Mouse (Mus musculus): ENCODE data around the gene Alpk3. TPM values are rescaled to one million over a fixed set of nuclear protein-coding genes. Genes with fewer than 3 reads are reported as not detected.

Alpk3 gene
- total and polyA plus RNA-seq, 2 experiments from 2014 or later = 0.16 TPM

GRCm38 (mm10) chr7:81093420-81093965 is 36.1 kb downstream of the Alpk3 start:
- H3K4me2 ChIP-seq (ENCODE audit: low read depth, low read length) = no peak overlapping the region
- DNase-seq (ENCODE audit: low spot score) (peak; percentile 7), ATAC-seq (peak; percentile 49; the same call in 1 of the 2 replicates)
- TF ChIP-seq CTCF (IDR thresholded peaks at IDR 0.05; ENCODE audit: low read depth) = no peak
- WGBS = 35% methylated on average over 18 of the region's 18 CpGs
- H3K27ac ChIP-seq = no peak overlapping the region
- H3K4me3 ChIP-seq (ENCODE audit: low read length) = no peak overlapping the region
- H3K9ac ChIP-seq (replicated peaks; ENCODE audit: low read length) = no peak overlapping the region
- no peaks in the 10 kb centered on the region for H3K9me3 ChIP-seq (ENCODE audit: low read length)
- no peaks in the 10 kb centered on the region for H3K36me3 ChIP-seq (ENCODE audit: insufficient read depth, low read length)
- no peaks in the 10 kb centered on the region for H3K4me1 ChIP-seq (ENCODE audit: insufficient read depth, low read length)
- no peaks in the 10 kb centered on the region for H3K27me3 ChIP-seq (ENCODE audit: insufficient read depth, low read length)

GRCm38 (mm10) chr7:81094104-81094757 is 36.8 kb downstream of the Alpk3 start:
- DNase-seq (ENCODE audit: low spot score) (no peak), ATAC-seq (no peak)
- Histone ChIP-seq H3K27ac (no peak overlapping the region), H3K27me3 (ENCODE audit: insufficient read depth, low read length) (no peaks in the 10 kb centered on the region), H3K4me1 (ENCODE audit: insufficient read depth, low read length) (no peaks in the 10 kb centered on the region), H3K4me2 (ENCODE audit: low read depth, low read length) (no peak overlapping the region), H3K36me3 (ENCODE audit: insufficient read depth, low read length) (no peaks in the 10 kb centered on the region), H3K4me3 (ENCODE audit: low read length) (no peak overlapping the region), H3K9me3 (ENCODE audit: low read length) (no peaks in the 10 kb centered on the region), H3K9ac (replicated peaks; ENCODE audit: low read length) (no peak overlapping the region)
- TF ChIP-seq CTCF (IDR thresholded peaks at IDR 0.05; ENCODE audit: low read depth) = no peak
- 73% methylated on average over 6 of the region's 6 CpGs for WGBS

- Histone ChIP-seq H3K27ac (no peak overlapping the region), H3K9me3 (ENCODE audit: low read length) (no peaks in the 10 kb centered on the region), H3K4me2 (ENCODE audit: low read depth, low read length) (no peak overlapping the region), H3K4me1 (ENCODE audit: insufficient read depth, low read length) (no peaks in the 10 kb centered on the region), H3K4me3 (ENCODE audit: low read length) (no peak overlapping the region), H3K27me3 (ENCODE audit: insufficient read depth, low read length) (no peaks in the 10 kb centered on the region), H3K36me3 (ENCODE audit: insufficient read depth, low read length) (no peaks in the 10 kb centered on the region), H3K9ac (replicated peaks; ENCODE audit: low read length) (no peak overlapping the region)
- no peak for DNase-seq (ENCODE audit: low spot score)
- WGBS = 83% methylated on average over 5 of the region's 5 CpGs
- ATAC-seq = no peak
- TF ChIP-seq CTCF (IDR thresholded peaks at IDR 0.05; ENCODE audit: low read depth) = no peak
Observed at GRCm38 (mm10) chr7:81100341-81100740, 42.9 kb downstream of the Alpk3 start.

- H3K9me3 ChIP-seq (ENCODE audit: low read length) = no peaks in the 10 kb centered on the region
- WGBS = 92% methylated on average over 7 of the region's 7 CpGs
- no peaks in the 10 kb centered on the region for H3K36me3 ChIP-seq (ENCODE audit: insufficient read depth, low read length)
Observed at GRCm38 (mm10) chr7:81102854-81103253, 45.5 kb downstream of the Alpk3 start.

GRCm38 (mm10) chr7:81105525-81105924 is 48.1 kb downstream of the Alpk3 start:
- ATAC-seq = no peak
- Histone ChIP-seq H3K4me1 (ENCODE audit: insufficient read depth, low read length) (0 out of 2 replicates have a peak, but pooled peaks cover 4% of the 10 kb centered on the region), H3K4me2 (ENCODE audit: low read depth, low read length) (no peak overlapping the region), H3K4me3 (ENCODE audit: low read length) (no peak overlapping the region), H3K9me3 (ENCODE audit: low read length) (no peaks in the 10 kb centered on the region), H3K27ac (no peak overlapping the region), H3K9ac (replicated peaks; ENCODE audit: low read length) (no peak overlapping the region), H3K36me3 (ENCODE audit: insufficient read depth, low read length) (no peaks in the 10 kb centered on the region), H3K27me3 (ENCODE audit: insufficient read depth, low read length) (no peaks in the 10 kb centered on the region)
- DNase-seq (ENCODE audit: low spot score) = peak; percentile 14
- 34% methylated on average over 4 of the region's 4 CpGs for WGBS
- no peak for TF ChIP-seq CTCF (IDR thresholded peaks at IDR 0.05; ENCODE audit: low read depth)

More at GRCm38 (mm10) chr7:81102854-81103253, 45.5 kb downstream of the Alpk3 start:
- no peak overlapping the region for H3K9ac ChIP-seq (replicated peaks; ENCODE audit: low read length)
- H3K4me2 ChIP-seq (ENCODE audit: low read depth, low read length) = no peak overlapping the region
- H3K4me3 ChIP-seq (ENCODE audit: low read length) = no peak overlapping the region
- no peak for TF ChIP-seq CTCF (IDR thresholded peaks at IDR 0.05; ENCODE audit: low read depth)
- no peak for ATAC-seq
- H3K27ac ChIP-seq = no peak overlapping the region
- no peaks in the 10 kb centered on the region for H3K4me1 ChIP-seq (ENCODE audit: insufficient read depth, low read length)
- H3K27me3 ChIP-seq (ENCODE audit: insufficient read depth, low read length) = no peaks in the 10 kb centered on the region
- DNase-seq (ENCODE audit: low spot score) = no peak

- Histone ChIP-seq H3K9ac (replicated peaks; ENCODE audit: low read length) (no peak overlapping the region), H3K36me3 (ENCODE audit: insufficient read depth, low read length) (no peaks in the 10 kb centered on the region), H3K4me3 (ENCODE audit: low read length) (no peak overlapping the region), H3K27me3 (ENCODE audit: insufficient read depth, low read length) (no peaks in the 10 kb centered on the region), H3K4me1 (ENCODE audit: insufficient read depth, low read length) (0 out of 2 replicates have a peak, but pooled peaks cover 4% of the 10 kb centered on the region), H3K27ac (no peak overlapping the region), H3K4me2 (ENCODE audit: low read depth, low read length) (no peak overlapping the region), H3K9me3 (ENCODE audit: low read length) (no peaks in the 10 kb centered on the region)
- TF ChIP-seq CTCF (IDR thresholded peaks at IDR 0.05; ENCODE audit: low read depth) = no peak
- WGBS = 89% methylated on average over 5 of the region's 5 CpGs
- ATAC-seq (no peak), DNase-seq (ENCODE audit: low spot score) (no peak)
Observed at GRCm38 (mm10) chr7:81108226-81108625, 50.8 kb downstream of the Alpk3 start.
